Mouse (Mus musculus) hindbrain, embryonic 11.5 days (tissue): ENCODE measurements around the gene Rnpep. TPM values are rescaled to one million over a fixed set of nuclear protein-coding genes. Genes with fewer than 3 reads are reported as not detected.

Experiments used
- ATAC-seq: fragments of 200-750 bp; cut with Nextera tagmentation; 2 replicates; pipeline ENCODE4 v1.8.0; 2017; ENCODE audit warnings: mild to moderate bottlenecking, moderate TSS enrichment, moderate library complexity; ENCODE audit not compliant: low FRiP score
- DNase-seq: peaks from one replicate; pipeline ENCODE4 v3.0.0-alpha.2; 2015; ENCODE audit warnings: low spot score
- H3K27ac ChIP-seq: fragments of 300-500 bp; sonication (generic); 2 replicates; pipeline ENCODE4 v1.5.1; 2014; ENCODE audit warnings: mild to moderate bottlenecking, low read depth, low read length
- H3K27me3 ChIP-seq: fragments of 300-500 bp; sonication (generic); 2 replicates; pipeline ENCODE4 v1.6.1; 2014; ENCODE audit warnings: mild to moderate bottlenecking, low read length, moderate library complexity, mixed read lengths; ENCODE audit not compliant: control insufficient read depth, insufficient read depth
- H3K36me3 ChIP-seq: fragments of 300-500 bp; sonication (generic); 2 replicates; pipeline ENCODE4 v1.6.1; 2014; ENCODE audit warnings: mild to moderate bottlenecking, low read length, moderate library complexity, mixed read lengths; ENCODE audit not compliant: control insufficient read depth, insufficient read depth
- H3K4me1 ChIP-seq: fragments of 300-500 bp; sonication (generic); replicated peaks from 2 replicates; pipeline ENCODE4 v1.6.1; 2014; ENCODE audit warnings: low read length, mixed read lengths; ENCODE audit not compliant: control insufficient read depth, insufficient read depth
- H3K4me2 ChIP-seq: fragments of 300-500 bp; sonication (generic); replicated peaks from 2 replicates; pipeline ENCODE4 v1.6.1; 2014; ENCODE audit warnings: mild to moderate bottlenecking, low read depth, low read length
- H3K4me3 ChIP-seq: fragments of 300-500 bp; sonication (generic); 2 replicates; pipeline ENCODE4 v1.5.1; 2014; ENCODE audit warnings: low read depth, low read length
- H3K9ac ChIP-seq: fragments of 300-500 bp; sonication (generic); 2 replicates; pipeline ENCODE4 v1.6.1; 2014; ENCODE audit warnings: low read depth, low read length
- H3K9me3 ChIP-seq: fragments of 300-500 bp; sonication (generic); 2 replicates; pipeline ENCODE4 v1.6.1; 2016; ENCODE audit warnings: low read length; ENCODE audit not compliant: control insufficient read depth
- WGBS: fragments of 180-500 bp; shearing (Covaris S2); extraction: QIAGEN DNeasy Blood & Tissue Kit; methylation state at CpG from one replicate; pipeline ENCODE4 v1.1.7; 2014; 5-methylcytosine and 5-hydroxymethylcytosine counted together
- polyA plus RNA-seq: library from polyadenylated mRNA; unstranded; fragments of >200 nt; fragmentation: Nextera tagmentation; extraction: Ambion mirVana; gene quantifications from 2 replicates; pipeline ENCODE4 v1.2.1, GENCODE M21; 2014

Rnpep gene
- polyA plus RNA-seq, result 96.8 and 104 TPM in 2 replicates

DNA sequence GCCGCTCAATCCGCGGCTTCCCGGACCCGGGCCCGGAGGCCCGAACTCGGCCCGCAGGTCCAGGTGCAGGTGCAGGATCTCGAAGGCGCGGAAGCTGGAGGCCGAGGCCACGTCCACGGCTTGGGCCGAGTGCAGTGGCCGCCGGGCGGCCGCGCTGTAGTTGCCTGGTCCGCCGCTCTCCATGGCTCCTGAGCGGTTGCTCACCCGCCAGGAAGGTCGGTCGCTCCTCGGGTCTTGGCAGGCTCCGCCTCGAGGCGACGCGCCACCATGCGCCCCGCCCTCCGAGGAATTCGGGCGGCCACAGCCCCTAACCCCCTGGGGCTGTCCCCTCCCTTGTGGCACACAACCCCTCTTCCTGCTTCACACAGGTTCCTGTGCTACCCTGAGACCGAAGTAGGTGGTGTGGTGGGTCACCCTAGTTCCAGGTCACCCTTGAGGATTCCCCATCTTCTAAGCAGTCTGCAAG, at the start of gene Rnpep:
Rnpep (minus strand) TSS at position 259 of the 466 bp plus-strand sequence.
- no peaks in the 10 kb centered on the region for H3K36me3 ChIP-seq
- 0% methylated on average over 30 of the region's 39 CpGs for WGBS
- peak; percentile 85 for DNase-seq
- H3K27ac ChIP-seq, result peak within 1 kb of the TSS; percentile 82
- peak; percentile 91 for ATAC-seq
- H3K4me1 ChIP-seq, result no peaks in the 10 kb centered on the region; the same call in 1 of the 2 replicates
- peak within 1 kb of the TSS; percentile 95 for H3K9ac ChIP-seq
- peak within 1 kb of the TSS; percentile 85 for H3K4me2 ChIP-seq
- no peaks in the 10 kb centered on the region for H3K27me3 ChIP-seq
- peak within 1 kb of the TSS; percentile 81 for H3K4me3 ChIP-seq
- H3K9me3 ChIP-seq, result no peaks in the 10 kb centered on the region

DNA sequence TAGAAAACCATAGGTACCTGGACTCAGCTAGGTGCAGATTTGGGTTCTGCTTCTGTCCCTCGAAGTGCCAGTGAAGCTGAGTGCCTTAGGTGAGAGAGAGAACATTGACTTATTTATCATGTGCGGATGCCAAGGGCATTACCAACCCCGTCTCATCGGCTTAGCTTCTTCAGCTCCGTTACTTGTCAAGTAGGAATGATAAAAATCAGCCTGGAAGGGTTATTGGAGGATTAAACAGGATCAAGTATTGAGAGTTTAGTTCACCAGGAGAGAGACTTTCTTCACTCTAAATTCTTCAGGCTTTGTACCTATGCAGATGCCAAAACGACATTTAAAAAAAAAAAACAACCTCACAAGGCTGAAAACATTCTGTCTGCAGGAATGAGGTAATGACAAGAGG, 46.7 kb upstream of the Rnpep start:
- Histone ChIP-seq H3K36me3 (no peaks in the 10 kb centered on the region), H3K4me2 (no peak overlapping the region), H3K4me3 (no peak overlapping the region), H3K4me1 (no peaks in the 10 kb centered on the region), H3K9me3 (no peaks in the 10 kb centered on the region), H3K27ac (no peak overlapping the region), H3K9ac (no peak overlapping the region), H3K27me3 (no peaks in the 10 kb centered on the region)
- 76% methylated on average over 6 of the region's 6 CpGs for WGBS
- no peak for DNase-seq
- no peak for ATAC-seq

DNA sequence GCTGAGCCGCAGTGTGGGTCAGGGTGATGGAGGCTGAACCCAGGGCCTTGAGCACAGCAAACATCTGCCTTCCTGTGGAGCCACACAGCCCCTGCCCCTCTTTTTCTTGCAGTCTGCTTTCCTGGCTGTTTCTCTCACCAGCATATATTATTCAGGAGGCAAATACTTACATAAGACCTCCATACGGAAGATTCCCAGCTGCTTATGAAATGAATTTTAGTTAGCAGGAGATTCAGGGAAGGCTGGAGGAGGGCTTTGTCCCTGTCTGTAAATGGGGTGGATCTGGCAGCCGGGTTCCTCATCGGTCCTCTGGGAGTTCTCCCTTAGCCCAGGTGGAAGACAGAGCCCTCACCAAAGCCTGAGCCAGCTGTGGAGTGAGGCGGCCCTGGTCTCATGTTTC, 44.5 kb upstream of the Rnpep start:
- Histone ChIP-seq H3K27me3 (no peaks in the 10 kb centered on the region), H3K36me3 (no peaks in the 10 kb centered on the region), H3K4me1 (no peaks in the 10 kb centered on the region), H3K9ac (no peak overlapping the region), H3K27ac (no peak overlapping the region), H3K4me3 (no peak overlapping the region), H3K9me3 (no peaks in the 10 kb centered on the region), H3K4me2 (no peak overlapping the region)
- ATAC-seq (no peak), DNase-seq (no peak)
- WGBS, result 67% methylated on average over 5 of the region's 5 CpGs

DNA sequence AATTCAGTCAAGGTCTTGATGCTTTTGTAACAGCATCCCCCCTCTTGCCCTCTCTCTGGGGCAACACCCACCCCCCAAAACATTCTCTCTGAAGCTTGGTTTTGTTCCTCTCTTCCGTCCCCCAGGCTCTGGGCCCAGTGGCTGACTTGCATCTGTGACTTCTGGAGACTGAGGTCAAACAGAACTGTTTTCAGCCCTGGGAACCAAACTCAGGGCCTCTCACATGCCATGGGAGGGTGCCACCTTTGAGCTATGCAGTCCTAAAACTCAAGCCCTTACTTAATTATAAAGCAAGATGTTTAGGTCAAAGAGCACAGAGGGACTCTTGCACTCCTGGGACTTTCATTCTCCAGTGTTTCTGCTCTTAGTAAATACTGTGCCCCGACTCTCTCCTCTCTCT, 42.0 kb upstream of the Rnpep start:
- no peak overlapping the region for H3K27ac ChIP-seq
- H3K4me2 ChIP-seq, result no peak overlapping the region
- H3K9ac ChIP-seq, result no peak overlapping the region
- H3K4me1 ChIP-seq, result no peaks in the 10 kb centered on the region
- H3K36me3 ChIP-seq, result no peaks in the 10 kb centered on the region
- DNase-seq (no peak), ATAC-seq (no peak)
- no peaks in the 10 kb centered on the region for H3K9me3 ChIP-seq
- no peak overlapping the region for H3K4me3 ChIP-seq
- H3K27me3 ChIP-seq, result no peaks in the 10 kb centered on the region
- WGBS, result 68% methylated on average over 2 of the region's 2 CpGs

DNA sequence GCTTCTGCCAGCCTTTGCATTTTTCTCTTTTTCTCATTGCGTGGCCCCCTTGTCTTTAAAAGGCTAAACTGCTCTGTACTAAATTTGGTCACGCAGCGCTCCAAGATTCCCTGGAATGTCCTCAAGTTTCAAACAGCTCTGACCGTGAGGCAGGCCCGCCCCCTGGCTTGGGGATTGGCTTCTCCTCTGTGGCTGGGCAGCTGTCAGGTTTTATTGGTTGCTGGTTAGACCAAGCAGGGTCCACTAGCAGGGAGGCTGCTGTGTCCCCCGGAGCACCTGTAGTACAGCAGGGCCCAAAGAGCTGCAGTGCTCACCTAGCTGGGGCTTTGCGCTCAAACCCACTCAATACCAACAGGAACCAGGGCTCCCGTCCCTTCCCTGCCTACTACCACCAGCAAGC, 40.7 kb upstream of the Rnpep start, which contains the start of gene Lmod1:
Lmod1 (plus strand) TSS at position 237 of the 400 bp plus-strand sequence.
- no peak within 1 kb of the TSS for H3K27ac ChIP-seq
- no peaks in the 10 kb centered on the region for H3K9me3 ChIP-seq
- WGBS, result 16% methylated on average over 8 of the region's 8 CpGs
- no peak within 1 kb of the TSS for H3K4me3 ChIP-seq
- no peak within 1 kb of the TSS for H3K9ac ChIP-seq
- H3K36me3 ChIP-seq, result no peaks in the 10 kb centered on the region
- ATAC-seq, result no peak
- peak; percentile 52 for DNase-seq
- H3K4me1 ChIP-seq, result no peaks in the 10 kb centered on the region
- H3K4me2 ChIP-seq, result peak within 1 kb of the TSS; percentile 11
- no peaks in the 10 kb centered on the region for H3K27me3 ChIP-seq

DNA sequence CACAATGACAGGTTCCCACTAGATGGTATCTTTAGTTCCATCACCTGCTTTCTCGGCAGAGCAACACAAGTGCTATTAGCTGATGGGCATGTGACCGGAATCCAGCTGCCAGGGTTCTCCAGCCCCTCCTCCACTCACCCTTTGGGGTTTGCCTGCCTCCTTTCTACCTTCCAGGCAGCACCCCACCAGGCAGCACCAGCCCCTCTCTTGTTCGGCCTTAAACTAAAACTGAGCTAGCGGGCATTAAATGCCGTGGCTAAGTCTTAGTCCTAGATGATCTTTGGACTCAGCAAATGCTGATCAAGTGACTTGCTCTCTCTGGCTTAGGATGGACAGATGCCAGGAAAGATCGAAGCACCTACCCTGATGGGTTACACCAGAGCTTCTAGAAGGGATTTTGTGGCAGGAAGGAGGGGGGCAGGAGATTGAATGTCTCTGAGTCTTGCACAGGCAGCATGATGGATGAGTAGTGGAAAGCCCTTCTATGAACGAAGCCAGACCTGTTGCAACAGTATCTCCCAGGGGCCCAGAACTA, 39.5 kb upstream of the Rnpep start:
- Histone ChIP-seq H3K27me3 (no peaks in the 10 kb centered on the region), H3K9ac (no peak overlapping the region), H3K4me3 (no peak overlapping the region), H3K9me3 (no peaks in the 10 kb centered on the region), H3K27ac (no peak overlapping the region), H3K4me2 (no peak overlapping the region), H3K4me1 (no peaks in the 10 kb centered on the region), H3K36me3 (no peaks in the 10 kb centered on the region)
- no peak for DNase-seq
- no peak for ATAC-seq
- WGBS, result 80% methylated on average over 7 of the region's 7 CpGs

DNA sequence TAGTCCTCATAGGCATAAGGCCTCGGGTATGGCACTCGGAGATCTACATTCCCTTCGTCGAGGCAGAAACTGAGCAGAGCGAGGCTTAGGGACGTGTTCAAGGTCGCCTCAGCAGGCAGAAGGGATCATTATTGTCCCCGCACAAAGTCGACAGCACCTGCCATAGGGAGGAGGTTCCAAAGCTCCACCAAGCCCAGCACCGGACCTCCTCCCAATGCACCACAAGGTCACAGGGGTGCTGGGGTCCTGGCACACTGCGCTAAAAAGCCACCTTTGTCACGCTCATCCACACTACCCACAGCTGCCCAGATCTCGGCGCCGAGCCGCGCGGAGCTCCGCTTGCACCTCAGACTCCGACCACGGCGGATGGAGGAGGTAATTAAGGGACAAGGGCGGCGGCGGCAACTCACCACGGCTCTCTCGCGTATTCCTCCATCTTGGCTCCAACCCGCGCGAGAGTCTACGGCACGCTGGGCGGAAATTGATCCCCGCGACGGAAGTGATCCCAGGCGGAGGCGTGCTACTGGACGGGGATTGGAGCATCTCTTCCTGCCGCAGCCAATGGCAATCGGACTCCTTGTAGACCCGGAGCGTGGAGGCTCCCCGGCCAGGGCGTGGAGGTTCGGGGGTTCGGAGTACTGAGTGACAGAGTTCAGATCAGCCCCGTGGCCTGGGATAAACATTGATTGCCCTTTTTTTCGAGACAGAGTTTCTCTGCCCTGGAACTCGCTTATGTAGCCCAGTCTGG, 29.6 kb upstream of the Rnpep start, which contains the start of gene Timm17a:
Timm17a (minus strand) TSS at position 495 of the 748 bp plus-strand sequence.
- Histone ChIP-seq H3K27me3 (no peaks in the 10 kb centered on the region), H3K36me3 (0 out of 2 replicates have a peak, but pooled peaks cover 4% of the 10 kb centered on the region), H3K27ac (peak within 1 kb of the TSS; percentile 63; the same call in 1 of the 2 replicates), H3K9me3 (no peaks in the 10 kb centered on the region), H3K4me3 (peak within 1 kb of the TSS; percentile 97), H3K9ac (peak within 1 kb of the TSS; percentile 97), H3K4me1 (peaks cover 4% of the 10 kb centered on the region; the same call in 1 of the 2 replicates), H3K4me2 (peak within 1 kb of the TSS; percentile 77)
- DNase-seq (peak; percentile 93), ATAC-seq (peak; percentile 99)
- WGBS, result under 1% methylated on average over 51 of the region's 51 CpGs

DNA sequence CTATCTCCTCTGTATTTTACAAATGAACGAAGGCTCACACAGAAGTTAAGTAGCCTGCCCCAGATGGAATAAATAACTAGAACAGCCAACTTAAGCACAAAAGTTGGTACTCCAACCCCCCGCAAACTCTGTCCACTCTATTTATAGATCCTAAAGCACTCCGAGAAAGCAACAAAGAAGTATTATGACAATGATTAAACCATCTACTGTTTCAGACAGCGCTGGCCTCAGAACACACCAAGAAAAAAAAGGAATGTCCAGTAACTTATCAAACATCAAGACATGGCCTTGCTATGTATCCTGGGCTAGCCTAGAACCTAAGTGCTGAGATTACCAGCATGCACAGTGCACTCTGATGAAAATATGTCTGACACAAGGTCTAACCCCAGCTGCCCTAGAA, 28.3 kb upstream of the Rnpep start:
- Histone ChIP-seq H3K9ac (no peak overlapping the region), H3K27me3 (no peaks in the 10 kb centered on the region), H3K36me3 (0 out of 2 replicates have a peak, but pooled peaks cover 4% of the 10 kb centered on the region), H3K4me1 (peaks cover 4% of the 10 kb centered on the region; the same call in 1 of the 2 replicates), H3K4me2 (peak overlapping the region; percentile 77), H3K9me3 (no peaks in the 10 kb centered on the region), H3K27ac (no peak overlapping the region), H3K4me3 (peak overlapping the region; percentile 97)
- DNase-seq, result no peak
- 89% methylated on average over 4 of the region's 4 CpGs for WGBS
- ATAC-seq, result no peak
